Mouse (Mus musculus): Measurements from ENCODE around the gene Cox14. TPM values are rescaled to one million over a fixed set of nuclear protein-coding genes. Genes with fewer than 3 reads are reported as not detected.
"Not testable (repeated sequence)": the region's sequence is repeated elsewhere in the genome, so short reads cannot be mapped to it uniquely, and the experiment has no call there.

Gene Cox14
- polyA plus RNA-seq, 1 experiment: 36.3 TPM

DNA sequence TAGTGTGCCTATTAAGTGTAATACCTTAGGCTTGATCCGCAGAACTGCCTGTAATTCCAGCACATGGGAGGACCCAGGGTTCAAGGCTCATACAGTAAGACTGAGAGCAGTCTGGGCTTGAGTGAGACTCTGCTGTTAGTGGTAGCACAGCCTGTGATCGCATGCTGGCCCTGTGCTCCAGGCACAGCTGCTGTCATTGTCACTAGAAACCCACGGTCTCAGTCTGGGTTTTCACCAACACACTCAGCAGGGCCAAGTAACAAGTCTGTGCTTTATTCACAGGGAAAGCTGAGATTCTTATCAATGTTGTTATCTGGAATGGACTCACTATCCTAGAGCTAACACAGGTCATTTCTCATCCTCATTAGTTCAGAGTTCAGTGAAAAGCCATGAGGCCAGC is 28.8 kb downstream of the Cox14 start:
- H3K9me3 ChIP-seq (replicated peaks; ENCODE audit: control insufficient read depth, insufficient read depth, low read length, poor library complexity, severe bottlenecking): no peaks in the 10 kb centered on the region
- H3K27ac ChIP-seq (ENCODE audit: insufficient read depth, low read length): no peak overlapping the region
- no peaks in the 10 kb centered on the region for H3K27me3 ChIP-seq (ENCODE audit: control insufficient read depth, insufficient read depth, low read length, poor library complexity, severe bottlenecking)
- no peak for TF ChIP-seq CTCF (IDR thresholded peaks at IDR 0.05; ENCODE audit: low read depth, low read length)
- TF ChIP-seq EP300 (IDR thresholded peaks at IDR 0.05; ENCODE audit: insufficient read depth, low read depth, low read length): no peak
- no peak for TF ChIP-seq POLR2A (IDR thresholded peaks at IDR 0.05; ENCODE audit: insufficient read depth, low read length)
- no peak overlapping the region for H3K4me3 ChIP-seq (ENCODE audit: low read depth, low read length)
- no peaks in the 10 kb centered on the region for H3K36me3 ChIP-seq (ENCODE audit: control insufficient read depth, insufficient read depth, low read length, poor library complexity, severe bottlenecking)
- no peak overlapping the region for H3K9ac ChIP-seq (ENCODE audit: low read depth, poor library complexity, severe bottlenecking)
- H3K4me1 ChIP-seq (ENCODE audit: control insufficient read depth, insufficient read depth, low read length): no peaks in the 10 kb centered on the region

DNA sequence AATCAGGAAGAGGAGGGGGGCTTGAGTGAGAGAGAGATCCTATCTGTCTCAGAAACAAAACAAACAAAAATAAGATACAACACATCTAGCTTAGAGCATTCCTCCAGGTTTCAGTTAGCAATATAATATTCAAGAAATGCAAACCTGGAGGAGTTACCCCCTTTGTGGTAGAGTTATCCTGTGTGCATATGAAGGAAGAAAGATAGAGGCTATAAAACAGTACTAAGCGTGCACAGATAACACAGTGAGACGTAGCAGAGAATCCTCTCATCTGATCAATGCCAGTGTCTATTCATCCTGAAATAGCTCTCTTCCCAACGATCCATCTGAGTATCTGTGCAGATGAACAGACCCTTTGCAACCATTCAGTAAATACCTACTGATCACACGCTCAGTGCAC is 42.0 kb downstream of the Cox14 start:
- Histone ChIP-seq H3K9ac (ENCODE audit: low read depth, poor library complexity, severe bottlenecking) (no peak overlapping the region), H3K36me3 (ENCODE audit: control insufficient read depth, insufficient read depth, low read length, poor library complexity, severe bottlenecking) (no peaks in the 10 kb centered on the region), H3K4me3 (ENCODE audit: low read depth, low read length) (no peak overlapping the region), H3K4me1 (ENCODE audit: control insufficient read depth, insufficient read depth, low read length) (no peaks in the 10 kb centered on the region), H3K9me3 (replicated peaks; ENCODE audit: control insufficient read depth, insufficient read depth, low read length, poor library complexity, severe bottlenecking) (no peaks in the 10 kb centered on the region), H3K27ac (ENCODE audit: insufficient read depth, low read length) (no peak overlapping the region), H3K27me3 (ENCODE audit: control insufficient read depth, insufficient read depth, low read length, poor library complexity, severe bottlenecking) (no peaks in the 10 kb centered on the region)
- TF ChIP-seq POLR2A (IDR thresholded peaks at IDR 0.05; ENCODE audit: insufficient read depth, low read length): no peak
- no peak for TF ChIP-seq CTCF (IDR thresholded peaks at IDR 0.05; ENCODE audit: low read depth, low read length)
- TF ChIP-seq EP300 (IDR thresholded peaks at IDR 0.05; ENCODE audit: insufficient read depth, low read depth, low read length): no peak

DNA sequence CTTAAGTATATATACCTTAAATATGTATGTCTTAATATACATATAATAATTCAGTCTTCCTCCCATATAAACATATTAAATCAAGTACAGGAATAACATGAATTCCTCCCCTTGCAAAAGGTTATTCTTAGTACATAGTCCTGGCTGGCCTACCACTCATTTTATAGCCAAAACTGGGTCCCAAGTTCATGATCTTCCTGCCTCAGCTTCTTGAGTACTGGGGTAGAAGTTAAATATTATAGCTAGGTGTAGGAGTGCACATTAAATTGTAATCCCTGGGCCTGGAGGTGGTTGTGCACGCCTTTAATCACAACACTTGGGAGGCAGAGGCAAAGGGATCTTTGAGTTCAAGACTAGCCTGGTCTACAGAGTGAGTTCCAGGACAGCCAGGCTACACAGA is 43.3 kb downstream of the Cox14 start:
- H3K9ac ChIP-seq (ENCODE audit: low read depth, poor library complexity, severe bottlenecking): no peak overlapping the region
- H3K4me1 ChIP-seq (ENCODE audit: control insufficient read depth, insufficient read depth, low read length): peaks cover 2% of the 10 kb centered on the region
- H3K9me3 ChIP-seq (replicated peaks; ENCODE audit: control insufficient read depth, insufficient read depth, low read length, poor library complexity, severe bottlenecking): no peaks in the 10 kb centered on the region
- no peak overlapping the region for H3K27ac ChIP-seq (ENCODE audit: insufficient read depth, low read length)
- H3K36me3 ChIP-seq (ENCODE audit: control insufficient read depth, insufficient read depth, low read length, poor library complexity, severe bottlenecking): no peaks in the 10 kb centered on the region
- TF ChIP-seq EP300 (IDR thresholded peaks at IDR 0.05; ENCODE audit: insufficient read depth, low read depth, low read length): no peak
- TF ChIP-seq POLR2A (IDR thresholded peaks at IDR 0.05; ENCODE audit: insufficient read depth, low read length): no peak
- no peak for TF ChIP-seq CTCF (IDR thresholded peaks at IDR 0.05; ENCODE audit: low read depth, low read length)
- H3K27me3 ChIP-seq (ENCODE audit: control insufficient read depth, insufficient read depth, low read length, poor library complexity, severe bottlenecking): no peaks in the 10 kb centered on the region
- no peak overlapping the region for H3K4me3 ChIP-seq (ENCODE audit: low read depth, low read length)

DNA sequence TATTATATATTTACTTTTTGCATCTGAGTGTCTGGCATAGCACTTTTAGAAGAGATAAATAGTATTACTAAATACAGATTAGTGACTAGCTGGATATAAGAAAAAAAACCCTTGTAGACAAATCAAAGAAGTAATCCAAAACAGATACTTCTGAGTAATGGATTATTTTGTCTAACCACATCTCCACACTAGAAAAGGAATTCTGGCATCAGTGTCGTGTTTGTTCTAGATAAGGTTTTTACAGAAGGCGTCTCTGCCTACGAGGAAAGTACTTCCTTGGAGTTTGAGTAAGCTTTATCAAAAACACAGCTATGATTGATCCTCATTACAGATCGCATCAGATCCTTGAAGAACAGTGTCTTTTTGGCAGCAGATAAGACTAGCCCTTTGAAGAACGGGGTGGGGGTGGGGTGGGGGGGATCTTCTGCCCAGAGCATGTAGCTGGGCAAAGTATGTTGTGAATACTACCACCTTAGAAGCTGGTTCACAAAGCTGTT is 45.6 kb downstream of the Cox14 start:
- Histone ChIP-seq H3K9me3 (replicated peaks; ENCODE audit: control insufficient read depth, insufficient read depth, low read length, poor library complexity, severe bottlenecking) (no peaks in the 10 kb centered on the region), H3K27me3 (ENCODE audit: control insufficient read depth, insufficient read depth, low read length, poor library complexity, severe bottlenecking) (no peaks in the 10 kb centered on the region), H3K4me3 (ENCODE audit: low read depth, low read length) (peak overlapping the region; percentile 92), H3K4me1 (ENCODE audit: control insufficient read depth, insufficient read depth, low read length) (peaks cover 2% of the 10 kb centered on the region), H3K9ac (ENCODE audit: low read depth, poor library complexity, severe bottlenecking) (peak overlapping the region; percentile 87), H3K27ac (ENCODE audit: insufficient read depth, low read length) (no peak overlapping the region), H3K36me3 (ENCODE audit: control insufficient read depth, insufficient read depth, low read length, poor library complexity, severe bottlenecking) (no peaks in the 10 kb centered on the region)
- no peak for TF ChIP-seq EP300 (IDR thresholded peaks at IDR 0.05; ENCODE audit: insufficient read depth, low read depth, low read length)
- no peak for TF ChIP-seq CTCF (IDR thresholded peaks at IDR 0.05; ENCODE audit: low read depth, low read length)
- no peak for TF ChIP-seq POLR2A (IDR thresholded peaks at IDR 0.05; ENCODE audit: insufficient read depth, low read length)

DNA sequence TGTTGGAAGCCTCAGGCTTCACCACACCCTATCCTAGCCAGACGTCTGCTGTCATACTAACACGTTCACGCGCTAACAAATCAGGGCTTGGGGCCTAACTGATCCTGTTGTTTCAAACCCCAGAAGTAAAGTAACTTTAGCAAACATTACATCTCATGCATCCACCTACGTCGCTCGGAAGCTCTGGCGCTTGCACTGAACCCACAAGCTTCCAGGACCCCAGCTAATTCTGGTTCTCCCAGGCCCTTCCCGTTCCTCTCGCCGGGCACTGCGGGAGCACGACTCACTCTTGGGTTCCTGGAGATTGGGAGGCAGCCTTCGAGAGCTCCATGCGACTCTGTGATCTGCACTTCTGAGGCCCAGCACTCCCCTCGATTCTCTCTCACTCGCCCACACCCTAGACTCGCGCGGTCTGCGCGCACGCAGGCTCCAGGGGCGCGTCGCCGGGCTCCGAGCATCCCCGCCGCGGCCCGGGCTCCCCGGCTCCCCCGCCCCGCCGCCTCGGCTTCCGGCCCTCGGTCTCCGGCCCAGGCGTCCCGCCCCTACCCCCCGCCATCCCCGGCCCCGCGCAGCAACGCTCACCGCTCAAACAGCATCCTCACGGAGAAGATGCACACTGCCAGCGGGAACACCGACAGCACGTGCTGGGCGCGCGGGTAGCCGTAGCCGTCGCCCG is 46.3 kb downstream of the Cox14 start:
- Histone ChIP-seq H3K9me3 (replicated peaks; ENCODE audit: control insufficient read depth, insufficient read depth, low read length, poor library complexity, severe bottlenecking) (no peaks in the 10 kb centered on the region), H3K4me3 (ENCODE audit: low read depth, low read length) (peak overlapping the region; percentile 92), H3K4me1 (ENCODE audit: control insufficient read depth, insufficient read depth, low read length) (peaks cover 2% of the 10 kb centered on the region), H3K9ac (ENCODE audit: low read depth, poor library complexity, severe bottlenecking) (peak overlapping the region; percentile 87), H3K36me3 (ENCODE audit: control insufficient read depth, insufficient read depth, low read length, poor library complexity, severe bottlenecking) (no peaks in the 10 kb centered on the region), H3K27me3 (ENCODE audit: control insufficient read depth, insufficient read depth, low read length, poor library complexity, severe bottlenecking) (no peaks in the 10 kb centered on the region), H3K27ac (ENCODE audit: insufficient read depth, low read length) (peak overlapping the region; percentile 33; the same call in 1 of the 2 replicates)
- no peak for TF ChIP-seq CTCF (IDR thresholded peaks at IDR 0.05; ENCODE audit: low read depth, low read length)
- no peak for TF ChIP-seq EP300 (IDR thresholded peaks at IDR 0.05; ENCODE audit: insufficient read depth, low read depth, low read length)
- no peak for TF ChIP-seq POLR2A (IDR thresholded peaks at IDR 0.05; ENCODE audit: insufficient read depth, low read length)

DNA sequence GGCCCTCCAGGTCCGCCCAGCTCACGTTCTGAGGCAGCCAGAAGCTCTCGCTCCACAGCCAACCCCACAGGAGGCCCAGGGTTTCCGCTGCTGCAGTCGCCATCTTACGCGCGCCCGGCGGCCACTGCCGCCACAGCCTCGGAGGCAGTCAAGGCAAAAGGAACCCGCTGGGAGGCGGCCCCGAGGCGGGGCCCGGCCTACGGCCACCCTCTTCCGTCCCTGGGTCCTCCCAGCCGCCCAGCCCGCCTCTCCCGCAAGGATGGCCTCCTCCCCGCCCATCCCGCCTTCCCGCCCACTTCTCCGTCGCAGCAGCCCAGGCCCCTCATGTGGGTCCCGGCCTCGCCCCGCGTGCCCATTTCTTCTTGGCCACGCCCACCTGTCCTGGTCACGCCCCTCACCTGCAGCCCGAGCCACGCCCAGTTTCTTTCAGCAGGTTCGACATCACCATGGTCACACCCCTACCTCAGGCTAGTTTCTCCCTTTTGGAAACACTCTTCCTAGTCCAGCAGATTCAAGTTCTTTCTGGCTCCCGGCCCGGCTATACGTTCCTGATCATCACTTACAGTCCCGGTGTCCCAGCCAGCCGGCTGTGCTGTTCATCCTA is 47.0 kb downstream of the Cox14 start:
- no peaks in the 10 kb centered on the region for H3K36me3 ChIP-seq (ENCODE audit: control insufficient read depth, insufficient read depth, low read length, poor library complexity, severe bottlenecking)
- peaks cover 2% of the 10 kb centered on the region for H3K4me1 ChIP-seq (ENCODE audit: control insufficient read depth, insufficient read depth, low read length)
- H3K9ac ChIP-seq (ENCODE audit: low read depth, poor library complexity, severe bottlenecking): peak overlapping the region; percentile 87
- no peaks in the 10 kb centered on the region for H3K9me3 ChIP-seq (replicated peaks; ENCODE audit: control insufficient read depth, insufficient read depth, low read length, poor library complexity, severe bottlenecking)
- no peaks in the 10 kb centered on the region for H3K27me3 ChIP-seq (ENCODE audit: control insufficient read depth, insufficient read depth, low read length, poor library complexity, severe bottlenecking)
- H3K4me3 ChIP-seq (ENCODE audit: low read depth, low read length): peak overlapping the region; percentile 92
- peak overlapping the region; percentile 42; the same call in 1 of the 2 replicates for H3K27ac ChIP-seq (ENCODE audit: insufficient read depth, low read length)
- TF ChIP-seq CTCF (IDR thresholded peaks at IDR 0.05; ENCODE audit: low read depth, low read length) (no peak), EP300 (IDR thresholded peaks at IDR 0.05; ENCODE audit: insufficient read depth, low read depth, low read length) (0 out of 2 replicates have a peak, but pooled peaks have one; percentile 9), POLR2A (IDR thresholded peaks at IDR 0.05; ENCODE audit: insufficient read depth, low read length) (peak; percentile 68)

DNA sequence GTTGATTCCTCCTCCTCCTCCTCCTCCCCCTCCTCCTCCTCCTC is 47.3 kb downstream of the Cox14 start, which contains the start of gene Cers5:
Gene Cers5, minus strand, starts transcription at position 5 of the 44 bp plus-strand sequence.
- not testable (repeated sequence) for H3K27me3 ChIP-seq (ENCODE audit: control insufficient read depth, insufficient read depth, low read length, poor library complexity, severe bottlenecking); H3K9me3 ChIP-seq (replicated peaks; ENCODE audit: control insufficient read depth, insufficient read depth, low read length, poor library complexity, severe bottlenecking); H3K4me1 ChIP-seq (ENCODE audit: control insufficient read depth, insufficient read depth, low read length); H3K36me3 ChIP-seq (ENCODE audit: control insufficient read depth, insufficient read depth, low read length, poor library complexity, severe bottlenecking)
- peak within 1 kb of the TSS; percentile 42 for H3K27ac ChIP-seq (ENCODE audit: insufficient read depth, low read length)
- H3K4me3 ChIP-seq (ENCODE audit: low read depth, low read length): peak within 1 kb of the TSS; percentile 92
- H3K9ac ChIP-seq (ENCODE audit: low read depth, poor library complexity, severe bottlenecking): peak within 1 kb of the TSS; percentile 87
